Mouse (Mus musculus): ENCODE measurements around the gene Disp2. TPM values are rescaled to one million over a fixed set of nuclear protein-coding genes. Genes with fewer than 3 reads are reported as not detected.
A peak's percentile ranks its signal among the peaks of the same experiment; 100 is the strongest.

Gene Disp2
- polyA plus RNA-seq, 1 experiment from 2014 or later = 39.9 TPM

- no peak overlapping the region for H3K4me3 ChIP-seq
- WGBS = 85% methylated on average over 4 of the region's 4 CpGs
- no peak overlapping the region for H3K9ac ChIP-seq
- H3K4me2 ChIP-seq = no peak overlapping the region
- peaks cover 12% of the 10 kb centered on the region for H3K4me1 ChIP-seq (replicated peaks)
- ATAC-seq (ENCODE audit: low read depth) = no peak
- peaks cover 62% of the 10 kb centered on the region for H3K36me3 ChIP-seq
- H3K27me3 ChIP-seq = peaks cover 31% of the 10 kb centered on the region
- no peak overlapping the region for H3K27ac ChIP-seq (replicated peaks)
- H3K9me3 ChIP-seq = no peaks in the 10 kb centered on the region
Observed at GRCm38 (mm10) chr2:118792259-118792613, 12.7 kb downstream of the Disp2 start.

- Histone ChIP-seq H3K36me3 (peaks cover 49% of the 10 kb centered on the region), H3K9ac (no peak overlapping the region), H3K4me3 (no peak overlapping the region), H3K4me1 (replicated peaks) (peaks cover 12% of the 10 kb centered on the region), H3K4me2 (no peak overlapping the region), H3K27ac (replicated peaks) (no peak overlapping the region), H3K9me3 (0 out of 2 replicates have a peak, but pooled peaks cover 5% of the 10 kb centered on the region), H3K27me3 (peaks cover 18% of the 10 kb centered on the region; the same call in 1 of the 2 replicates)
- ATAC-seq (ENCODE audit: low read depth) = no peak
- WGBS = 80% methylated on average over 4 of the region's 4 CpGs
Observed at GRCm38 (mm10) chr2:118793636-118794035, 14.1 kb downstream of the Disp2 start.

GRCm38 (mm10) chr2:118802542-118803118 lies 23.1 kb downstream of the Disp2 start:
- H3K9me3 ChIP-seq = 0 out of 2 replicates have a peak, but pooled peaks cover 5% of the 10 kb centered on the region
- no peak overlapping the region for H3K9ac ChIP-seq
- no peaks in the 10 kb centered on the region for H3K4me1 ChIP-seq (replicated peaks)
- no peak overlapping the region for H3K4me2 ChIP-seq
- H3K36me3 ChIP-seq = no peaks in the 10 kb centered on the region
- H3K4me3 ChIP-seq = no peak overlapping the region
- no peak overlapping the region for H3K27ac ChIP-seq (replicated peaks)
- WGBS = 71% methylated on average over 4 of the region's 4 CpGs
- ATAC-seq (ENCODE audit: low read depth) = no peak
- H3K27me3 ChIP-seq = no peaks in the 10 kb centered on the region

- WGBS = 78% methylated on average over 2 of the region's 2 CpGs
- H3K27me3 ChIP-seq = no peaks in the 10 kb centered on the region
- no peaks in the 10 kb centered on the region for H3K9me3 ChIP-seq
- no peaks in the 10 kb centered on the region for H3K36me3 ChIP-seq
- no peak overlapping the region for H3K9ac ChIP-seq
- no peak overlapping the region for H3K4me2 ChIP-seq
- ATAC-seq (ENCODE audit: low read depth) = no peak
- no peak overlapping the region for H3K27ac ChIP-seq (replicated peaks)
- no peaks in the 10 kb centered on the region for H3K4me1 ChIP-seq (replicated peaks)
- no peak overlapping the region for H3K4me3 ChIP-seq
Observed at GRCm38 (mm10) chr2:118804474-118804873, 25.0 kb downstream of the Disp2 start.

GRCm38 (mm10) chr2:118805137-118805536 lies 25.6 kb downstream of the Disp2 start:
- Histone ChIP-seq H3K9ac (no peak overlapping the region), H3K4me2 (no peak overlapping the region), H3K9me3 (no peaks in the 10 kb centered on the region), H3K36me3 (no peaks in the 10 kb centered on the region), H3K27me3 (no peaks in the 10 kb centered on the region), H3K4me3 (no peak overlapping the region), H3K4me1 (replicated peaks) (no peaks in the 10 kb centered on the region), H3K27ac (replicated peaks) (no peak overlapping the region)
- WGBS = 79% methylated on average over 3 of the region's 3 CpGs
- no peak for ATAC-seq (ENCODE audit: low read depth)

GRCm38 (mm10) chr2:118805756-118806155 lies 26.2 kb downstream of the Disp2 start:
- Histone ChIP-seq H3K27me3 (no peaks in the 10 kb centered on the region), H3K27ac (replicated peaks) (no peak overlapping the region), H3K9me3 (no peaks in the 10 kb centered on the region), H3K36me3 (no peaks in the 10 kb centered on the region), H3K9ac (no peak overlapping the region), H3K4me1 (replicated peaks) (no peaks in the 10 kb centered on the region), H3K4me2 (no peak overlapping the region), H3K4me3 (no peak overlapping the region)
- WGBS = 33% methylated on average over 3 of the region's 3 CpGs
- ATAC-seq (ENCODE audit: low read depth) = no peak

- H3K36me3 ChIP-seq = no peaks in the 10 kb centered on the region
- H3K4me1 ChIP-seq (replicated peaks) = no peaks in the 10 kb centered on the region
- no peaks in the 10 kb centered on the region for H3K27me3 ChIP-seq
- no peak overlapping the region for H3K9ac ChIP-seq
- H3K27ac ChIP-seq (replicated peaks) = no peak overlapping the region
- no peak overlapping the region for H3K4me3 ChIP-seq
- H3K9me3 ChIP-seq = no peaks in the 10 kb centered on the region
- ATAC-seq (ENCODE audit: low read depth) = no peak
- WGBS = 65% methylated on average over 4 of the region's 4 CpGs
- H3K4me2 ChIP-seq = no peak overlapping the region
Observed at GRCm38 (mm10) chr2:118806860-118807259, 27.3 kb downstream of the Disp2 start.

GRCm38 (mm10) chr2:118810861-118811260 lies 31.3 kb downstream of the Disp2 start:
- Histone ChIP-seq H3K27me3 (no peaks in the 10 kb centered on the region), H3K4me3 (no peak overlapping the region), H3K9ac (no peak overlapping the region), H3K4me2 (no peak overlapping the region), H3K36me3 (no peaks in the 10 kb centered on the region), H3K27ac (replicated peaks) (no peak overlapping the region), H3K9me3 (no peaks in the 10 kb centered on the region), H3K4me1 (replicated peaks) (peaks cover 13% of the 10 kb centered on the region)
- WGBS = 32% methylated on average over 2 of the region's 2 CpGs
- ATAC-seq (ENCODE audit: low read depth) = no peak

GRCm38 (mm10) chr2:118812724-118813123 lies 33.2 kb downstream of the Disp2 start:
- Histone ChIP-seq H3K9ac (no peak overlapping the region), H3K27ac (replicated peaks) (no peak overlapping the region), H3K9me3 (no peaks in the 10 kb centered on the region), H3K4me1 (replicated peaks) (peaks cover 13% of the 10 kb centered on the region), H3K27me3 (no peaks in the 10 kb centered on the region), H3K4me2 (no peak overlapping the region), H3K36me3 (0 out of 2 replicates have a peak, but pooled peaks cover under 1% of the 10 kb centered on the region), H3K4me3 (no peak overlapping the region)
- ATAC-seq (ENCODE audit: low read depth) = no peak
- 69% methylated on average over 1 of the region's 1 CpGs for WGBS

- ATAC-seq (ENCODE audit: low read depth) = peak; percentile 97
Observed at GRCm38 (mm10) chr2:118813981-118814836, 34.7 kb downstream of the Disp2 start, which contains the start of gene Knstrn. Gene Knstrn (plus strand): TSS chr2:118814003.

GRCm38 (mm10) chr2:118822800-118823199 lies 43.3 kb downstream of the Disp2 start:
- no peaks in the 10 kb centered on the region for H3K27me3 ChIP-seq
- peaks cover 40% of the 10 kb centered on the region for H3K36me3 ChIP-seq
- 95% methylated on average over 5 of the region's 5 CpGs for WGBS
- H3K27ac ChIP-seq (replicated peaks) = no peak overlapping the region
- no peak overlapping the region for H3K4me3 ChIP-seq
- ATAC-seq (ENCODE audit: low read depth) = no peak
- no peaks in the 10 kb centered on the region for H3K4me1 ChIP-seq (replicated peaks)
- no peak overlapping the region for H3K4me2 ChIP-seq
- H3K9ac ChIP-seq = no peak overlapping the region
- H3K9me3 ChIP-seq = no peaks in the 10 kb centered on the region

More at GRCm38 (mm10) chr2:118813981-118814836, 34.7 kb downstream of the Disp2 start, which contains the start of gene Knstrn:
- peak within 1 kb of the TSS; percentile 65 for H3K4me3 ChIP-seq
- under 1% methylated on average over 49 of the region's 49 CpGs for WGBS
- no peaks in the 10 kb centered on the region for H3K27me3 ChIP-seq
- no peaks in the 10 kb centered on the region for H3K9me3 ChIP-seq
- H3K4me2 ChIP-seq = peak within 1 kb of the TSS; percentile 94
- H3K4me1 ChIP-seq (replicated peaks) = peaks cover 13% of the 10 kb centered on the region
- peaks cover 7% of the 10 kb centered on the region; the same call in 1 of the 2 replicates for H3K36me3 ChIP-seq
- H3K27ac ChIP-seq (replicated peaks) = no peak within 1 kb of the TSS
- H3K9ac ChIP-seq = peak within 1 kb of the TSS; percentile 74

- H3K9me3 ChIP-seq = no peaks in the 10 kb centered on the region
- WGBS = 94% methylated on average over 4 of the region's 4 CpGs
- H3K27ac ChIP-seq (replicated peaks) = no peak overlapping the region
- no peak overlapping the region for H3K4me2 ChIP-seq
- no peaks in the 10 kb centered on the region for H3K4me1 ChIP-seq (replicated peaks)
- no peak overlapping the region for H3K9ac ChIP-seq
- H3K27me3 ChIP-seq = no peaks in the 10 kb centered on the region
- no peak overlapping the region for H3K4me3 ChIP-seq
- peaks cover 34% of the 10 kb centered on the region for H3K36me3 ChIP-seq
- no peak for ATAC-seq (ENCODE audit: low read depth)
Observed at GRCm38 (mm10) chr2:118824396-118824795, 44.9 kb downstream of the Disp2 start.

All from neural tube, embryonic 13.5 days (tissue).